Mouse (Mus musculus) stomach, postnatal 0 days (tissue): ENCODE measurements around the gene Pax9. TPM values are rescaled to one million over a fixed set of nuclear protein-coding genes. Genes with fewer than 3 reads are reported as not detected.

Source experiments
- ATAC-seq: fragments of 200-750 bp; cut with Nextera tagmentation; 2 replicates; pipeline ENCODE4 v1.8.0; 2017; ENCODE audit not compliant: low FRiP score, low TSS enrichment
- DNase-seq: peaks from one replicate; pipeline ENCODE4 v3.0.0-alpha.2; 2016; ENCODE audit warnings: low spot score
- H3K27ac ChIP-seq: fragments of 300-500 bp; sonication (generic); replicated peaks from 2 replicates; pipeline ENCODE4 v1.5.1; 2014; ENCODE audit warnings: mild to moderate bottlenecking, control low read depth
- H3K27me3 ChIP-seq: fragments of 300-500 bp; sonication (generic); 2 replicates; pipeline ENCODE4 v1.6.1; 2014; ENCODE audit warnings: low read length; ENCODE audit not compliant: control insufficient read depth, insufficient read depth
- H3K36me3 ChIP-seq: fragments of 300-500 bp; sonication (generic); 2 replicates; pipeline ENCODE4 v1.6.1; 2014; ENCODE audit warnings: low read length, mixed read lengths; ENCODE audit not compliant: control insufficient read depth, insufficient read depth
- H3K4me1 ChIP-seq: fragments of 300-500 bp; sonication (generic); replicated peaks from 2 replicates; pipeline ENCODE4 v1.6.1; 2014; ENCODE audit warnings: antibody characterized with exemption; ENCODE audit not compliant: control insufficient read depth, insufficient read depth
- H3K4me2 ChIP-seq: fragments of 300-500 bp; sonication (generic); replicated peaks from 2 replicates; pipeline ENCODE4 v1.6.1; 2014; ENCODE audit warnings: low read depth, mild to moderate bottlenecking, control low read depth, moderate library complexity
- H3K4me3 ChIP-seq: fragments of 300-500 bp; sonication (generic); 2 replicates; pipeline ENCODE4 v1.5.1; 2014; ENCODE audit warnings: low read depth, low read length, control low read depth
- H3K9ac ChIP-seq: fragments of 300-500 bp; sonication (generic); 2 replicates; pipeline ENCODE4 v1.6.1; 2014; ENCODE audit warnings: mild to moderate bottlenecking, low read length, control low read depth, mixed read lengths
- H3K9me3 ChIP-seq: fragments of 300-500 bp; sonication (generic); 2 replicates; pipeline ENCODE4 v1.6.1; 2016; ENCODE audit warnings: low read length; ENCODE audit not compliant: control insufficient read depth
- CTCF ChIP-seq: IDR thresholded peaks from 2 replicates; pipeline ENCODE4 v1.5.1; 2016; ENCODE audit warnings: antibody characterized with exemption, low read depth, mild to moderate bottlenecking, moderate library complexity
- EP300 ChIP-seq: optimal IDR thresholded peaks from 2 replicates; pipeline ENCODE3; 2016; ENCODE audit warnings: antibody characterized with exemption
- WGBS: fragments of 180-500 bp; shearing (Covaris S2); extraction: QIAGEN DNeasy Blood & Tissue Kit; methylation state at CpG from one replicate; pipeline ENCODE4 v1.1.7; 2014; 5-methylcytosine and 5-hydroxymethylcytosine counted together
- polyA plus RNA-seq: library from polyadenylated mRNA; unstranded; fragments of >200 nt; fragmentation: Nextera tagmentation; extraction: Ambion mirVana; gene quantifications from 2 replicates; pipeline ENCODE4 v1.2.1, GENCODE M21; 2015

Pax9 gene
- polyA plus RNA-seq, 1 experiment from 2014 or later, result 1.0 TPM

DNA sequence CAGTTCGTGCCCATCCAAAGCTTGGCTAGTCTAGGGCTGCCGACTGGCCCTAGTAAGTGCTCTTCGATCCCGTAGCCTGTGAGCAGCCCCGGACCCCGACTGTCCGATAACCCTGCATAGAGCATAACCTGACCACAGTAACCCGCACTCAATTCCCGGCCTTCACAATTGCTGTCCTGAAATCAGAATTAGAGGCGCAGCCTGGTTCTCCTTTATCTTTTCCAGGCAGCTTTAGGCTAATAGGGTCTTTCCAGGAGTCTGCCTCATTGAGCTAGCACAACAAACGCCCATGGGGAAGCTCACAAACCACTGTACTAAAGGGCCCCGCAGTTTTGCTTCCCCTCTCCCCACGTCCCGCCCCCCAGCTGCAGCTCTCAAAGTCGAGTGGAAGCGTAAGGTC lies 1.2 kb upstream of the Pax9 start:
- no peaks in the 10 kb centered on the region for H3K36me3 ChIP-seq
- H3K4me1 ChIP-seq, result no peaks in the 10 kb centered on the region
- no peak for TF ChIP-seq CTCF
- H3K27me3 ChIP-seq, result peaks cover 29% of the 10 kb centered on the region
- no peak overlapping the region for H3K9ac ChIP-seq
- WGBS, result 15% methylated on average over 16 of the region's 16 CpGs
- ATAC-seq (no peak), DNase-seq (no peak)
- no peak overlapping the region for H3K4me3 ChIP-seq
- no peaks in the 10 kb centered on the region for H3K9me3 ChIP-seq
- no peak overlapping the region for H3K27ac ChIP-seq
- H3K4me2 ChIP-seq, result no peak overlapping the region

GRCm38 (mm10) chr12:56691001-56691400 lies 566 bp upstream of the Pax9 start:
- ATAC-seq, result no peak
- Histone ChIP-seq H3K9me3 (no peaks in the 10 kb centered on the region), H3K27ac (no peak overlapping the region), H3K4me1 (no peaks in the 10 kb centered on the region), H3K36me3 (no peaks in the 10 kb centered on the region), H3K4me3 (peak overlapping the region; percentile 15), H3K4me2 (peak overlapping the region; percentile 23), H3K27me3 (peaks cover 32% of the 10 kb centered on the region), H3K9ac (no peak overlapping the region)
- no peak for DNase-seq
- TF ChIP-seq CTCF (no peak), EP300 (no peak)
- 8% methylated on average over 12 of the region's 12 CpGs for WGBS

DNA sequence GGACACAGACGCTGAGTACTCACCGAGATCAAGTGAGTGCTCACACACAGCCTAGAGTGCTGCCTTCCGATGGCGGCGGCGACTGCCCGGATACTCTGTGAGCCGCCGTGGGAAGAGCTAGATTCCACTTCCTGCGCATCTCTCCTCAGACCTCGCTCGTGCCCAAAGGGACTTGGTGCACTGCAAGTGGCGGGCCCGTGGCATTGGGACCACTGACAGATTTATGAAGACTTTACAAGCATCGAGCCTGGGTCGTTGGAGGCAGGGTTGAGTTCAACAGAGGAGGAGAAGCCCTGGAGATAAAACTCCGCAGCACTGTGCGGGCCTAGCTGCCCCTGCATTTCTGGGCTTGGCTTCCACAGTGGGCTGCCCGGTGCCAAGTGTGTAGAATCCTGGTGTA lies 969 bp downstream of the Pax9 start:
- WGBS, result 27% methylated on average over 19 of the region's 19 CpGs
- Histone ChIP-seq H3K4me3 (no peak overlapping the region), H3K4me1 (no peaks in the 10 kb centered on the region), H3K9me3 (no peaks in the 10 kb centered on the region), H3K27me3 (peaks cover 36% of the 10 kb centered on the region), H3K27ac (no peak overlapping the region), H3K9ac (no peak overlapping the region), H3K4me2 (no peak overlapping the region; the same call in 1 of the 2 replicates), H3K36me3 (no peaks in the 10 kb centered on the region)
- TF ChIP-seq CTCF (no peak), EP300 (no peak)
- DNase-seq (no peak), ATAC-seq (no peak)

GRCm38 (mm10) chr12:56693411-56694098 lies 2.0 kb downstream of the Pax9 start:
- 31% methylated on average over 14 of the region's 14 CpGs for WGBS
- H3K9me3 ChIP-seq, result no peaks in the 10 kb centered on the region
- H3K36me3 ChIP-seq, result no peaks in the 10 kb centered on the region
- ATAC-seq (no peak), DNase-seq (no peak)
- H3K27ac ChIP-seq, result no peak overlapping the region
- no peaks in the 10 kb centered on the region for H3K4me1 ChIP-seq
- no peak for TF ChIP-seq EP300
- no peak for TF ChIP-seq CTCF
- no peak overlapping the region for H3K4me2 ChIP-seq
- peaks cover 32% of the 10 kb centered on the region for H3K27me3 ChIP-seq
- H3K9ac ChIP-seq, result no peak overlapping the region
- no peak overlapping the region for H3K4me3 ChIP-seq

DNA sequence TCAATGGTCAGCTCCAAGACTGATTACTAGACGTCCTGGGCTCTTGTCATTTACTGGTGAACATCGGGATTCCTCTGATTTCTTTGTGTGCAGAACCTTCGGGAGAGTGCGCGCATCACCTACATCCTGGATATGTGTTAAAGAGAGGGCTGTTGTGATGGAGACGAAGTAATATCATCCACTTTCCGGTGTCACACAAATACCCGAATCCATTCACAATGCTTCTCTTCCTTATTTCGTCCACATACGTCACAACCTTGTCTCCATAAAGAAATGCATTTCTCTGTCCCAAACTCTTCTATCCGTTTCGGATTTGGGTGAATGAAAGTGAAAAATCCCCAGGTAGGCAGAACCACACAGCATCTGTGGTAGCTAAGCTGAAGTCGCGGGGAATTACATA lies 2.8 kb downstream of the Pax9 start:
- H3K4me1 ChIP-seq, result no peaks in the 10 kb centered on the region
- H3K9me3 ChIP-seq, result no peaks in the 10 kb centered on the region
- DNase-seq (no peak), ATAC-seq (no peak)
- no peaks in the 10 kb centered on the region for H3K36me3 ChIP-seq
- no peak overlapping the region for H3K4me2 ChIP-seq
- H3K27ac ChIP-seq, result no peak overlapping the region
- H3K9ac ChIP-seq, result no peak overlapping the region
- TF ChIP-seq CTCF (no peak), EP300 (no peak)
- H3K4me3 ChIP-seq, result no peak overlapping the region
- H3K27me3 ChIP-seq, result peaks cover 32% of the 10 kb centered on the region
- WGBS, result 16% methylated on average over 14 of the region's 14 CpGs

DNA sequence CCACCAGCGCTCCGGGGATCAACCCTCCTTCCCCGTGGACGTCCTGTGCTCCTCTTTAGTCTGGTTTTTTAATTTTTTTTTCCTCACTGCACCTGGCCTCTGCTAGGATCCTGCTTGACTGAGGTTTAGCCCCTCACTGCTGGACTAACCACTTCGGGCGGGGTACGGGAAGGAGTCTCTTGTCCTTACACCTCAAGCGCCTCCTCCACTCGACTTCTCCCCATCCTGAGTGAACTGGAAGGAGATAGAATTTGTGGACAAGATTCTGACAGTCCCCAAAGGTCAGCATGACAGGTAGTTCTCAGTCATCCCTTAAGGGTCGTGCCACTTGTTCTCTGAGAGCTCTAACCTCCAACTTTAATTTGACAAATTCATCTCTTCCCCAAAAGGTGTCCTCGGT lies 3.4 kb downstream of the Pax9 start:
- WGBS, result 5% methylated on average over 11 of the region's 11 CpGs

More for the DNA sequence above, 3.4 kb downstream of the Pax9 start:
- Histone ChIP-seq H3K27ac (no peak overlapping the region), H3K9me3 (no peaks in the 10 kb centered on the region), H3K4me1 (no peaks in the 10 kb centered on the region), H3K9ac (no peak overlapping the region), H3K36me3 (no peaks in the 10 kb centered on the region), H3K4me2 (peak overlapping the region; percentile 56), H3K4me3 (peak overlapping the region; percentile 36), H3K27me3 (peaks cover 38% of the 10 kb centered on the region)
- TF ChIP-seq CTCF (no peak), EP300 (no peak)
- no peak for ATAC-seq
- DNase-seq, result no peak
